Mouse (Mus musculus) left cerebral cortex, adult 9 months (tissue): ENCODE results near the gene Tmem151a.
"Not testable (repeated sequence)": the region's sequence is repeated elsewhere in the genome, so short reads cannot be mapped to it uniquely, and the experiment has no call there.

Source experiments
- DNase-seq, 2 experiments: peaks; one replicate each; pipeline ENCODE4 v3.0.0; 2022; ENCODE audit warnings: low spot score in 2 of 2

Gene Tmem151a

DNA sequence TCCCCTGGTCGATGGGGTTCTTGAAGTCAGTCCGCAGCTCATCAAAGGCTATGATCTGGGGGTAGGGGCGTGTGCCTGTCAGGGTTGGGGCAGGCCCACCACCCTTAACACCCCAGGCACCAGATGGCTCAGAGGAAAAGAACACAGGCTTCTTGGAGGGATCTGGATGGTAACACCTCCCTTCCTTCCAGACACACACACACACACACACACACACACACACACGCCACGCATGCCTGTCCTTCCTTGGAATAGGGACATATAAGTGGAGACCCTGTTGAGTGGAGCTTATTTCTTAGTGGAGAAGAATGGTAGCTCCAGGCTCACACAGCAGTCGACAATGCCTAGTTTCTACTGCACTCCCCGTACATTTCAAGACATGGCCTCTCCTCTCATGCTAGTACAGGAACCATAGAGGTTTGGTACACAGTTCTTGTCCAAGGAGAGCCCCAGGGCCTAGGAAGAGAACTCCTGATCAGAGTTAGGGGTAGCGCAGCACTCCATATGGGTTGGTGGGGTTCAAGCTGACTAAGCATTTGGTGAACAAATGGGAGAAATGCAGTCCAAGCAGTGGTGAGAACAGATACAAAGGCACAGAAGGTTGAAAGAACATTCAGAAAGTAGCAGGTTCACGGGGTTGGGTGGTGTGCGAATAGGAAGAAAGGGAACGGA lies 9.6 kb upstream of the Tmem151a start:
- DNase-seq, result no peak

DNA sequence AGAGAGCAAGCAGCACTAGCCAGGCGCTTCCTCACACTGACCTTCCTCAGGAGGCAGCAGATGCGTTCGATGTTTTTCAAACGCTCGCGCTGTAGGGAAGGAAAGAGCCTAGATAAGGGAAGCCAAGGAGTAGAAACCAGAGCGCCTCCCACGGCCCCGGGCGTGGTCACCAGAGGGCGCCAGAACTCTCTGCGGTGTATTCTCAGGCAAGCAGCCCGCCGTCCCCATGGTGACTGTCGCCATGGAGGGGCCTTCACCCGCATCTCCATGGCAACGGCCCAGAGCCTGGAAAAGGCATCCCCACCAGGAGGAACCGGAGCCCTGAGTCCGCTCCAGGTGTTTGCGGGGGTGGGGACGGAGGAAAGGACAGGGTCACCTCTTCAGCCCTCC lies 8.9 kb upstream of the Tmem151a start:
- DNase-seq, result peak; percentile 91 to 98

DNA sequence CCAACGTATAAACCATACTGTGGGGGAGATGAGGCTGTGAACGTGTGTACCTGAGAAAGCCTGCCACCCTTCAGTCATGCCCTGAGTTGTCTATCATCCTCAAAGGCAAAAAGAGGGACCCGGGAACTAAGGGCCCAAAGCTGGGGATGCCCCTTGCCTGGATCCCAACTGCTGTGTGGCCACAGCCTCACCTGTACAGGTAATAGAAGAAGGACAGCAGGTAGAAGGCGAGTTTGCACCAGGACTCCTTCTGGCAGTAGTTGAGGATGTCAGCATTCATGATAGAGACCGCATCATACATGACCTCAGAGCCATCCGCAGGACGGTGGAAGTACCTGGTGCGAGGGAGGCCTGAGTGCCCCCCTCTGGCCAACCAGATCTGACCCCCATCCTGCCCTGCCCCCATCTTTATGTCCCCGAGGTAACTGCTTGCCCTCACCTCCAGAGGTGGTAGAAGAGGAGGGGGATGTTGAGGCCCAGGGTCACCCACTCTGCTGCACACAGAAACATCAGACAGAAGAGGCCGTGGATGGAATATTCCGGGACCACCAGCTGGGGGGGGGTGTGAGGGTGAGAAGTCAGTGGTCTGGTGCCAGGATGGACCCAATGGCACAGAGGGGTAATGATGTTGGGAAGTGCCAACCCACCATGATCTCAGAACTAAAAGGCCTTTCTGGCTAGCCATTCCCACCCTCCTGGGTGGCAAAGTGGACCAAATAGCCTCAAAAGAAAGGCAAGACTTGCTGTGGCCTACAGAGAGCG lies 8.3 kb upstream of the Tmem151a start:
- no peak for DNase-seq

DNA sequence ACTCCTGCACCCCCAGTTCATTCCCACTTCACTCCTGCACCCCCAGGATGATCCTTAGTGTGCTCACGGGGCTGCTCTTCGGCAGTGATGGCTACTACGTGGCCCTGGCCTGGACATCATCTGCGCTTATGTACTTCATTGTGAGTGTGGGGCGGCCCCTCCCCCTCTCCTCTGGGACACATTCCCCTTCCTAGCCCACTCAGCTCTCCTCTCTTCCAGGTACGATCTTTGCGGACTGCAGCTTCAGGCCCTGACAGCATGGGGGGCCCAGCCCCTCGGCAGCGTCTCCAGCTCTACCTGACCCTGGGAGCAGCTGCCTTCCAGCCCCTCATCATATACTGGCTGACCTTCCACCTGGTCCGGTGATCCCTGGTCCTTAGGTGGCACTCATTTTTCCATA lies 6.8 kb upstream of the Tmem151a start:
- no peak for DNase-seq

DNA sequence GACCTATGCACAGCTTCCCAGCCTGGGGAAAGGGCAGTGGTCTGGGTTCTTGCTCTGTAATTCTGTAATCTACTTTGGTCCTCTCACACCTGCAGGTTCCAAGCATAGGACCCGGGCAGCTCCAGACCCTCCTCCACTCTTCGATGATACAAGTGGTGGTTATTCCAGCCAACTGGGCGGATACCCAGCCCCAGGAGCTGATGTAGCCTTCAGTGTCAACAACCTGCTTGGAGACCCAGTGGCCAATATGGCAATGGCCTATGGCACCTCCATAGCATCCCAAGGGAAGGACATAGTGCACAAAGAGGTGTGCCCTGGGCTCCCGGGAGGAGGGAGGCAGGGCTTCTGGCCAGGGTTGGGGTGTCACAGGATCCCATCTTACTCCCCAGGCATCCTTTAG lies 4.0 kb upstream of the Tmem151a start:
- no peak for DNase-seq

DNA sequence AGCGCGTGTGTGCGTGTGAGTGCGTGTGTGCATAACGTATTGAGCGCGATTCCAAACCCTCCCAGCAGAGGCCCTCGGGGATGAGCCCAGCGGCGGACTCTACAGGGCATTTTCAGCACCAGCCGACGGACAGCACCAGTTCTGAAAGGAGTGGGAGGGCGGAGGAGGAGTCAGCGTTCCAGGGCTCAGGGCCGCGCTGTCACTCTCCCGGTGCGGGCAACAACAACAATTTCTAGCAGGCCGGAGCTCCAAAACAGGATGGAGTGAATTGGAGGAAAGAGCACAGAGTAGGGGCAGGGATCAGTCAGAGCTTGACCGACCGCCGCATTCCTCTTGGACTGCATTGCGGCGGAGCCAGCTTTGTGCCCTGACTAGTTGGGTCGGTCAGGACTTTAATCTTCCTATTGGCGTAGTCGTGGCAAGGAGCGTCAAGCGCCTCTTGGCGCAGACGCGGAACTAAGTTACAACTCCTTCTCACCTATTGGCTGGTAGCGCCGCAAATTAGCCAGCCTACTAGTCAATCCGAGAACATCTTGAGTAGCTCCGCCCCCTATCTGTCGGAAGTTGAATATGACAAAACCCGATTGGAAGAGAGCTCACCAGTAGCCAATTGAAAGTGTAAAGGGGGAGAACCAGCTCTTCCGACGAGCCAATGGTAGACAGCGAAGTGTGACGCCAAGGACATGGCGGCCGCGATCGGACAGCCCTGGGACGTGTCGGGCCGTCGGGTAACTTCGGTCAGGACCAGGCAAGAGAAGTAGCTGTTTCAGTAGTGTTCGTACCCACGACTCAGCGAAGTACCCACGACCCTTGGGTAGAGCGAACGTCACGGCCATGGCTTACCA lies 2.8 kb upstream of the Tmem151a start, which contains the start of gene Yif1a:
Gene Yif1a, plus strand, starts transcription at position 655 of the 845 bp plus-strand sequence.
- DNase-seq, result peak; percentile 98

DNA sequence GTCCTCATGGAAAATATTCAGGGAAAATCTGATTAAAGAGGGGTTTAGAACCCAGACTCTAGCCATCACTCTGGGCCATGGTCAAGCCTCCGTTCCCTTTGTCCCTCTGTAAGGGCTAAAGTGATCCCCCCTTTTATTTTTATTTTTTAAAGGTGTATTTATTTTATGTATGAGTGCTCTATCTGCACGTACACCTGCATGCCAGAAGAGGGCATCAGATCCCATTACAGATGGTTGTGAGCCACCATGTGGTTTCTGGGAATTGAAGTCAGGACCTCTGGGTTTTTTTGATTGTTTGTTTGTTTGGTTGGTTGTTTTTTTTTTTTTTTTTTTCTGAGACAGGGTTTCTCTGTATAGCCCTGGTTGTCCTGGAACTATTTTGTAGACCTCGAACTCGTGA lies 1.2 kb upstream of the Tmem151a start:
- DNase-seq, result not testable (repeated sequence)

DNA sequence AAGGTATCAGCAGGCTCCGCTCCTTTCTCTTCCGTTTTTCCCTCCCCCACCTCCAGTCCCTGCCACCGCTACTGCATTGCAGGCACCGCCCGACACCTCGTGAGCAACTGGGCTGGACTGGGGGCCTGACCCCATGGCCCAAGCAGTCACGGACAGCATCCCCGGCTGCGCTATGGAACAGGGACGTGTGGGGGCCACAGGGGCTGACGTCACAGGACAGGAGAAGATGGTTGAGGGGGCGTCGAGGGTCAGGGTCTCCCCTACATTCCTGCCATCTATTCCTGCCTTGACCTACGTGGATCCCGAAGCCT lies 542 bp downstream of the Tmem151a start:
- peak in 1 of 2 experiments; percentile 38 for DNase-seq

DNA sequence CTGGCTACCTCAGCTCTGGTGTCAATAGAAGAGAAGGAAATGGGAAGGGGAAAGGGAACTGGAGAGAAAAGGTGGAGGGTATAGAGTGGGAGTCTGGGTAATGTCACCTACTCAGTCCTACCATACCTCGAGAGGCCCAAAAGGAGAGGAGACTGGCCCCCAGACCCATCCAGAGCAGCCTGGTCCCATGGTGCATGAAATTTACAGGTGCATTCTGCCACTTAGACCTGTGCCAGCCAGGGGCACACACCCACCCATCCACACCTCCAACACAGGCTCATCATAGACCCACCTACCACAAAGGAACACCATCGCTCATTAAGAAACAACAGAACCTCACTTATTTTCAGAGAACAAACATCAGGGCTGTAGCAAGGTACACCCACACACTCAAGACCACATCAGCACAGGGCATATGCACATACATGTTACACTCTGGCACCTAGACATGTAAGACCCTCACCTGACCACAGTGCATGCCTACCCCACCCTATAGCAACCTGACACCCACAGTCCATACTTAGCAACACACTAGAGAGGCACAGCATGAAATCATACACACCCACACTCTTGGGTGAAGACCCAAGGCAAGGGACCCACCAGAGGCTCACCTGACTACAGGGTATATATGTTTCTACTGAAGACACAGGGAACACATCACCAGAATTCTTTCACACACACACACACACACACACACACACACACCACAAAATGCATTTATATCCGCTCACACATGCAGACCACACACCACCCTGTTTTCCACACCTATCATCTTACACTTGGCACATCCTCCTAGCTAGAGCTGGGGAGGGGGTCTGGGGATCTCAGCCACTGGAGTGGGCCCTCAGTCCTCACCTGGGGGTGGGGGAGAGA lies 1.1 kb downstream of the Tmem151a start:
- DNase-seq, result peak in 1 of 2 experiments; percentile 31

DNA sequence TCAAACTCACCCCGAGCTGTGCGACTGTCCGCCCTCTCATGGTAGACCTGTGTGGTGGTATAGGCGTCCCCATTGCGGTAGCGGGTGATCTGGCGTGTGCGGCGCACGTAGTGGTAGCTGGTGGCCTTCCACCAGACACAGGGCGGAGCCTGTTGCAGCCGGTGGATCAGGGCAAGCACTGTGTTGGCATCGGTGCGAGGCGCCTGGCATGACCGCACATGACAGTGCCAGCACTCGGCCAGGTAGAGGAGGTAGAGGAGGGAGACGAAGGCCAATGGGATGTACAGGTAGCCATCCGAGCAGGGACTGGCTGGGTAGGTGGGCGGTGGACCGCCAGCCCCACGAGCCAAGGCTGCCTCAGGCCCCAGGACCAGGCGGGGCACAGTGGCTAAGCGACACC lies 2.7 kb downstream of the Tmem151a start:
- peak in 1 of 2 experiments; percentile 14 for DNase-seq

DNA sequence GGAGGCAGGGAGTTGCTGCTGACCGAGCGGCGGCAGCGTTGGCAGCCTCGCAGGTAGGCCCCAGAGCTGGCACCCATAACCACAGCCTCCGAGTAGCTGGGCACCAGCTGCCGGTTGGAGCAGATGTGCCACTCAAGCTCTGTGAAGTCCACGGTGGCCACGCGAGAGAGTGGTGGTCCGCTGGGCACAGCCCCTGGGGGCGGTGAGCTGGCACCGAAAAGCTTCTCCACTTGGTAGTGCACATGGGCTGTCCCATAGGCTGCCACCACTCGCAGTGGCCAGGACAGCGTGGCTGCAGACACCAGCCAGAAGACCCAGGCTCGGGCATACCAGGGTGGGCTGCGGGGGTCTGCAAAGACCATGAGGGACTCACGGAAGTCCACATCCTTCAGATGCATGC lies 3.3 kb downstream of the Tmem151a start:
- no peak for DNase-seq

DNA sequence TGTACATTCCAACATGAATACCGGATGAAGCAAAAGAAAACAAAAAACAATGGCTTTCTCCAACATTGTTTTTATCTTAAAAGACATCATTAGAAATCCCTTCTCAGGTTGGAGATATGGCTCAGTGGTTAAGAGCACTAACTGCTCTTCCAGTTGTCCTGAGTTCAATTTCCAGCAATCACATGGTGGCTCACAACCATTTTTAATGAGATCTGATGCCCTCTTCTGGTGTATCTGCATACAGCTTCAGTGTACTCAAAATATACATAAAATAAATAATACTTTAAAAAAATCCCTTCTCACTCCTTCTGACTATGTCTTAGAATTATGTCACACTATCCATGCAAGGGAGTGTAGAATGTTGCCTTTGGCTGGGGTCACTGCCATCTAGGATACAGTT lies 6.1 kb downstream of the Tmem151a start:
- no peak for DNase-seq

DNA sequence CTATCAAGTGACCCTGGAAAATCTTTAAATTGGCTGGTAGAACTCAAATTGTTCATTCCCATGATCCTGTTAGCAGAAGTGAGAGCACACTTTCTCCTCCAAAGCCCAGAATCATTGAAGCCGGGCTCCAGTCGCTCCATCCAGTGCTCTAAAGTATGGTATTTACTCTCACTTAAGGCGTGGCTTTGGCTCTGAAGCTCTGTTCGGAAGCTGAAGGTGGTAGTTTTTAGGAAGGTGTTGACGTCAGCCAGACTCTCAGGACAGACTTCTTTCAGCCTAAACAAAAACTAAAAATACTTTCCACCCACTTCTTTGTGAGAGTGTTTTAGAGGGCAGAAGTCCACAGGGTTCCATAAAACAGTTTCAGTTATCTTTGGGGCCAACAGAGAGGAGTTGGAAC lies 11.8 kb downstream of the Tmem151a start:
- no peak for DNase-seq

DNA sequence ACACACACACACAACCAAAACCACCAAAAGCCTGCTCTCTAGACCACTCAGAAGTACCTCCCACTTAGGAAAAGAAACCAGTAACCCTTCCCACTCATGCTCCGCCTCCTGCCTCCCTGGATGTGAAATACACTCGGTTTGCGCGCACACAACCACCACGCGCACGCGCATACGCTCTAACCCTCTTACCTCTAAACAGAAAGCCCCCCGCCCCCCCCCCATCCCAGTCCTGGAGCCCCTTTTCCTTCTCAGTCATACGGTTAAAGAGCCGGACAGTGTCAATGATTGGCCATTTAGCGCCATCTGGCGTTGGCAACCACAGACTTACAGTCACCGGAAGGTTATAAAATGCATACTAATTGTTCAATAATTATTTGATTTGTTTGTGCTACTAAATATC lies 12.3 kb downstream of the Tmem151a start:
- DNase-seq, result no peak

DNA sequence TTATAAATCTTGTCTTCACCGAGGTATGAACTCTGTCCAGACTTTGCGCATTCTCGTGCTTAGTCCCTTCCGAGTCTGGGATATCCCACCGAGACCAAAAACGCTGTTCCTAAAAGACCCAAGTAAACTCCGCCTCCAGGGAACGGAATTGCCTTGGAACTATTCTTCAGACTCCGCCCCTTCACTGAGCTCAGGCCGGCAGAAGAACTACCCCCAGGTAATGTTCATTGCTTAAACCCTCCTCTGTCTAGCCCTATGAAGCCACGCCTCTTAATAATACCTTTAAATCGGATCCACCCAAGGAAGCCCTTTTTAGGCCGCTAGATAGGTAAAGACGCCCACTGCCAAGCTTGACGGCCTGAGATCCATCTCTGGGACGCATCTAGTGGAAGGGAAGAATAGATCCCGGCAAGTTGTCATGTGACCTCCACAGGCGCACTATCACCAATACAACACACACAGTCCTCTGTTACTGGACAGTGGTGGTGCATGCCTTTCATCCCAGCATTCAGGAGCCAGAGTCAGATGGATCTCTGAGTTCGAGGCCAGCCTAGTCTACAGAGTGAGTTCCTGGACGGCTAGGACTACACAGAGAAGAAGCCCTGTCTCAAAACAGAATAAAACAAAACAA lies 12.8 kb downstream of the Tmem151a start:
- no peak for DNase-seq

DNA sequence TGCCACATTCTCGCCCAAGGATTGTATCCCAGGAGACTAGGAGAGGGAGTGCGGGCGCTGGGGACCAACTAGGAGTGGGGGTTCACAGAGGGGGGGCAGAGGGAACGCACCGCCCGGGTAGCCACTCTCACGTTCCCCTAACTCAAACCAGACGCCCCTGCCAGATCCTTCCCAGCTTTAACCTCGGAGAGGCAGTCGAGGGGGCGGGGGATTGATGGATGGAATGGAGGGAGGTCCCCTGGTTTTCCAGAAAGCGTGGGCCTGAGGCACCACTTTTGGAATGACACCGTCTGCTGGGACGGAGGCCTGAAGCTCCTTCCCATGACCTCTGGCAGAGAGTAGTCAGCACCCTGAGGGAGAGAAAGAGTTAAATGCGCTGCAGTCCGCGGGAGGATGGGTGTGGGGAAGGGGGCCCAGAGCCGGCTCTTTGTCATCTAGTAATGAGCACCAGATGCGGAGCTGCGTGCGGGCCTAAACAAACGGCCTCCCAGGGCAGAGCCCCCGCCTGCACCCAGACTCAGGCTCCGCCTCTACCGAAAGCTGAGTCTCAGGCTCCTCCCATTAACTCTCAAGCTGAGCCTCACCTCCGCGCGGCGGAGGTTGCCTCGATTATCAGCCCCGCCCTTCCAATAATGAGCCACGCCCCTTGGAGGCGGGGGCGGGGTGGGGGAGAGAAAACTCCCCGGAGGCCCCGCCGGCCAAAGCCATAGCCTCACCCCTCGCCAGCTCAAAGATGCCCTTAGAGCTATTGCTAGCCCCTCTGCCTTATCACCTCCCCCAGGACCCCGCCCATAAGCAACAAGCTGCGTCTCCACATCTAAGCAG lies 13.6 kb downstream of the Tmem151a start:
- no peak for DNase-seq

DNA sequence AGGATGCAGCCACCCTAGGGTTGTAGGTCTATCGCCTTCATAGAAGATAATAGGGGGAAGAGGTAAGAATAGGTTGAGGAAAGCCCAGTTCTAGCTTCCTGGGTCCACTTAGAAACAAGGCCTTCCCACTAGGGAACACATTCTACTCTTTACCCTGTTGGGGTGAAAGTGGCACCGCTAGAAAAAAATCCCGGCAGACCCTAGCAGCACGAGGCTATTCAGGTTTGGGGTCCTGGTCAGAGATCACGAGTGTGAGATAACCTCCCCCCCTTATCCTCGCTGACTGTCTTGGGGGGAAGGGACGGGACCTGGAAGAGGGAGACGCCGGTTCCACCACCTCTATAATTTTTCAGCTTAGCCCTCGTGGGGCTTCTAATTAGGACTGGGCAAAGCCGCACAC lies 14.3 kb downstream of the Tmem151a start:
- DNase-seq, result no peak

DNA sequence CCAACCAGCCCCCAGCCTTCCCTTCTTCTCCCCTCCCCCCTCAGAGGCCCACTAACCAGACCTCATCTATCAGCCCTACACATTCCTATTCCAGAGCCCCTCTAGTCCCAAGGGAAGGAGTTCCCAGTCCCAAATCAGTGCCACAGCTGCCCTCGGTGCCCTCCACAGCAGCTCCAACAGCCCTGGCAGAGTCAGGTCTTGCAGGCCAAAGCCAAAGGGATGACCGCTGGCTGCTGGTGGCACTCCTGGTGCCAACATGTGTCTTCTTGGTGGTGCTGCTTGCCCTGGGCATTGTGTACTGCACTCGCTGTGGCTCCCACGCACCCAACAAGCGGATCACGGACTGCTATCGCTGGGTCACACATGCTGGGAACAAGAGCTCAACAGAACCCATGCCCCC lies 15.4 kb downstream of the Tmem151a start:
- DNase-seq, result no peak

DNA sequence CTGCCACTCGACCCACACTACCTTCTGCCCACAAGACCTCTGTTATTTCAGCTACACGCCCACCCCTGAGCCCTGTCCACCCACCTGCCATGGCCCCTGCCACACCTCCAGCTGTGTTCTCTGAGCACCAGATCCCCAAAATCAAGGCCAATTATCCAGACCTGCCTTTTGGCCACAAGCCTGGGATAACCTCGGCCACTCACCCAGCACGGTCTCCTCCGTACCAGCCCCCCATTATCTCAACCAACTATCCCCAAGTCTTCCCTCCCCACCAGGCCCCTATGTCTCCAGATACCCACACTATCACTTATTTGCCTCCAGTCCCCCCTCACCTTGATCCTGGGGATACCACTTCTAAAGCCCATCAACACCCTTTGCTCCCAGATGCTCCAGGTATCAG lies 15.8 kb downstream of the Tmem151a start:
- no peak for DNase-seq

DNA sequence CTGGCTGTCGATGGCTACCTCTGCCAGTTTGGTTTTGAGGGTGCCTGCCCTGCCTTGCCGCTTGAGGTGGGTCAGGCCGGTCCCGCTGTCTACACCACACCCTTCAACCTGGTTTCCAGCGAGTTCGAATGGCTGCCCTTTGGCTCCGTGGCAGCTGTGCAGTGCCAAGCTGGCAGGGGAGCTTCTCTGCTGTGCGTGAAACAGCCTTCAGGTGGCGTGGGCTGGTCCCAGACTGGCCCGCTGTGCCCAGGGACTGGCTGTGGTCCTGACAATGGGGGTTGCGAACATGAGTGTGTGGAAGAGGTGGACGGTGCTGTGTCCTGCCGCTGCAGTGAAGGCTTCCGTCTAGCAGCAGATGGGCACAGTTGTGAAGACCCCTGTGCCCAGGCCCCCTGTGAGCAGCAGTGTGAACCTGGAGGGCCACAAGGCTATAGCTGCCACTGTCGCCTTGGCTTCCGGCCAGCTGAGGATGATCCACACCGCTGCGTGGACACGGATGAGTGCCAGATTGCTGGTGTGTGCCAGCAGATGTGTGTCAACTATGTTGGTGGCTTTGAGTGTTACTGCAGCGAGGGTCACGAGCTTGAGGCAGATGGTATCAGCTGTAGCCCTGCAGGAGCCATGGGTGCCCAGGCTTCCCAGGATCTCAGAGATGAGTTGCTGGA lies 16.6 kb downstream of the Tmem151a start:
- no peak for DNase-seq
